Mouse (Mus musculus) CH12.LX (cell line): ENCODE data around the gene Cbx1. TPM values are rescaled to one million over a fixed set of nuclear protein-coding genes. Genes with fewer than 3 reads are reported as not detected.

Experiments used
- DNase-seq: peaks from one replicate; pipeline ENCODE4 v3.0.0-alpha.2; 2013; ENCODE audit errors: extremely low read depth
- H3K27ac ChIP-seq: 2 replicates; pipeline ENCODE4 v1.5.1; 2012; ENCODE audit warnings: low read depth, mild to moderate bottlenecking, control low read depth, moderate library complexity; ENCODE audit not compliant: insufficient read depth
- H3K27me3 ChIP-seq: replicated peaks from 2 replicates; pipeline ENCODE3; 2012; ENCODE audit warnings: inconsistent platforms
- H3K36me3 ChIP-seq, 2 experiments: replicated peaks in 1 of 2; 2 replicates each; pipeline versions ENCODE3 to v1.6.1; 2012; ENCODE audit warnings: inconsistent platforms in 1 of 2, low read length in 1 of 2, mild to moderate bottlenecking in 1 of 2, mixed read lengths in 1 of 2, moderate library complexity in 1 of 2; ENCODE audit not compliant: control insufficient read depth in 1 of 2, insufficient read depth in 1 of 2
- H3K4me1 ChIP-seq, 2 experiments: 2 replicates each; pipeline ENCODE4 v1.6.1; 2012; ENCODE audit warnings: inconsistent platforms in 1 of 2, moderate library complexity in 1 of 2; ENCODE audit not compliant: insufficient read depth in 2 of 2, control insufficient read depth in 1 of 2
- H3K4me2 ChIP-seq: 2 replicates; pipeline ENCODE4 v1.6.1; 2012; ENCODE audit warnings: low read depth, mild to moderate bottlenecking, control low read depth; ENCODE audit not compliant: poor library complexity, insufficient read depth, severe bottlenecking
- H3K4me3 ChIP-seq, 3 experiments: fragments of 150-350 bp in 1 of 3; sonication (generic) in 1 of 3; replicated peaks in 1 of 3; 2 replicates each; pipeline versions ENCODE3 to v1.5.1; 2011 to 2012; ENCODE audit warnings: low read depth in 2 of 3, low read length in 2 of 3, mild to moderate bottlenecking in 2 of 3, moderate library complexity in 2 of 3, control low read depth in 1 of 3, improper control_type of control experiment in 1 of 3, inconsistent platforms in 1 of 3, mixed read lengths in 1 of 3; ENCODE audit not compliant: poor library complexity in 1 of 3
- H3K79me2 ChIP-seq: replicated peaks from 2 replicates; pipeline ENCODE4 v1.6.1; 2012; ENCODE audit warnings: mild to moderate bottlenecking, moderate library complexity; ENCODE audit not compliant: control insufficient read depth, poor library complexity, insufficient read depth, severe bottlenecking; ENCODE audit errors: extremely low read depth
- H3K9ac ChIP-seq: 2 replicates; pipeline ENCODE4 v1.6.1; 2012; ENCODE audit warnings: low read depth, mild to moderate bottlenecking, control low read depth, moderate library complexity; ENCODE audit not compliant: insufficient read depth
- H3K9me3 ChIP-seq: replicated peaks from 2 replicates; pipeline ENCODE3; 2012; ENCODE audit warnings: low read length, inconsistent platforms, mixed read lengths
- BHLHE40 ChIP-seq: IDR thresholded peaks from 2 replicates; pipeline ENCODE4 v1.6.1; 2011; ENCODE audit warnings: mild to moderate bottlenecking, low read depth, low read length, improper control_type of control experiment
- CHD1 ChIP-seq: IDR thresholded peaks from 2 replicates; pipeline ENCODE4 v1.6.1; 2012; ENCODE audit warnings: low read depth, low read length, improper control_type of control experiment, inconsistent platforms
- CTCF ChIP-seq, 2 experiments: IDR thresholded peaks in 1 of 2; conservative IDR thresholded peaks in 1 of 2; 2 replicates each; pipeline ENCODE4 v1.5.1; 2011 to 2012; ENCODE audit warnings: low read depth in 2 of 2, low read length in 2 of 2, improper control_type of control experiment in 1 of 2, inconsistent platforms in 1 of 2, mild to moderate bottlenecking in 1 of 2, moderate library complexity in 1 of 2
- ELF1 ChIP-seq: IDR thresholded peaks from 2 replicates; pipeline ENCODE4 v1.6.1; 2014; ENCODE audit warnings: low read depth, mild to moderate bottlenecking, inconsistent platforms, low read length, improper control_type of control experiment
- EP300 ChIP-seq: IDR thresholded peaks from 2 replicates; pipeline ENCODE4 v1.6.1; 2011; ENCODE audit warnings: low read length, improper control_type of control experiment
- ETS1 ChIP-seq: conservative IDR thresholded peaks from 2 replicates; pipeline ENCODE4 v1.6.1; 2012; ENCODE audit warnings: low read depth, mild to moderate bottlenecking, inconsistent platforms, low read length, improper control_type of control experiment, moderate library complexity
- GABPA ChIP-seq: IDR thresholded peaks from 2 replicates; pipeline ENCODE4 v1.6.1; 2012; ENCODE audit warnings: low read depth, low read length, improper control_type of control experiment, inconsistent platforms; ENCODE audit not compliant: insufficient replicate concordance
- HCFC1 ChIP-seq: IDR thresholded peaks from 2 replicates; pipeline ENCODE4 v1.6.1; 2012; ENCODE audit warnings: low read depth, mild to moderate bottlenecking, inconsistent platforms, low read length, improper control_type of control experiment
- IRF4 ChIP-seq: IDR thresholded peaks from 2 replicates; pipeline ENCODE4 v1.6.1; 2014; ENCODE audit warnings: low read depth, mild to moderate bottlenecking, inconsistent platforms, low read length, improper control_type of control experiment
- MAFK ChIP-seq: IDR thresholded peaks from 2 replicates; pipeline ENCODE4 v1.6.1; 2011; ENCODE audit warnings: low read length, improper control_type of control experiment; ENCODE audit not compliant: insufficient replicate concordance
- MAX ChIP-seq: IDR thresholded peaks from 2 replicates; pipeline ENCODE4 v1.6.1; 2011; ENCODE audit warnings: low read length, improper control_type of control experiment
- MEF2A ChIP-seq: IDR thresholded peaks from 2 replicates; pipeline ENCODE4 v1.6.1; 2014; ENCODE audit warnings: low read depth, mild to moderate bottlenecking, inconsistent platforms, low read length, improper control_type of control experiment, borderline replicate concordance
- MXI1 ChIP-seq: IDR thresholded peaks from 2 replicates; pipeline ENCODE4 v1.6.1; 2011; ENCODE audit warnings: mild to moderate bottlenecking, low read depth, low read length, improper control_type of control experiment
- MYC ChIP-seq: IDR thresholded peaks from 2 replicates; pipeline ENCODE4 v1.6.1; 2011; ENCODE audit warnings: low read depth, mild to moderate bottlenecking, improper control_type of control experiment, low read length
- NRF1 ChIP-seq: IDR thresholded peaks from 2 replicates; pipeline ENCODE4 v1.6.1; 2014; ENCODE audit warnings: low read depth, mild to moderate bottlenecking, inconsistent platforms, low read length, improper control_type of control experiment, moderate library complexity
- POLR2A ChIP-seq: IDR thresholded peaks from 2 replicates; pipeline ENCODE4 v1.6.1; 2011; ENCODE audit warnings: low read depth, mild to moderate bottlenecking, improper control_type of control experiment, low read length
- POLR2AphosphoS2 ChIP-seq: IDR thresholded peaks from 2 replicates; pipeline ENCODE4 v1.6.1; 2011; ENCODE audit warnings: low read depth, low read length, improper control_type of control experiment
- RCOR1 ChIP-seq: conservative IDR thresholded peaks from 2 replicates; pipeline ENCODE4 v1.6.1; 2012; ENCODE audit warnings: low read depth, mild to moderate bottlenecking, inconsistent platforms, low read length, improper control_type of control experiment
- SMC3 ChIP-seq: IDR thresholded peaks from 2 replicates; pipeline ENCODE4 v1.6.1; 2011; ENCODE audit warnings: low read depth, low read length, improper control_type of control experiment
- TBP ChIP-seq: conservative IDR thresholded peaks from 2 replicates; pipeline ENCODE4 v1.6.1; 2011; ENCODE audit warnings: low read depth, low read length, improper control_type of control experiment
- TCF12 ChIP-seq: IDR thresholded peaks from 2 replicates; pipeline ENCODE4 v1.6.1; 2014; ENCODE audit warnings: low read depth, mild to moderate bottlenecking, inconsistent platforms, low read length, improper control_type of control experiment
- UBTF ChIP-seq: IDR thresholded peaks from 2 replicates; pipeline ENCODE4 v1.6.1; 2012; ENCODE audit warnings: low read depth, mild to moderate bottlenecking, inconsistent platforms, low read length, improper control_type of control experiment, moderate library complexity
- USF1 ChIP-seq: IDR thresholded peaks from 2 replicates; pipeline ENCODE4 v1.6.1; 2014; ENCODE audit warnings: low read depth, mild to moderate bottlenecking, inconsistent platforms, low read length, improper control_type of control experiment
- USF2 ChIP-seq: conservative IDR thresholded peaks from 2 replicates; pipeline ENCODE4 v1.6.1; 2011; ENCODE audit warnings: low read depth, low read length, improper control_type of control experiment
- ZMIZ1 ChIP-seq: IDR thresholded peaks from 2 replicates; pipeline ENCODE4 v1.6.1; 2012; ENCODE audit warnings: low read depth, mild to moderate bottlenecking, inconsistent platforms, low read length, improper control_type of control experiment
- dilution Hi-C: fragments of 300-500 bp; cut with MboI; formaldehyde crosslinking; loops from 2 replicates; pipeline ENCODE4 v1.14.3; 2020; ENCODE audit warnings: low sequenced_read_pairs; ENCODE audit not compliant: extremely low pct_unique_long_range_greater_than_20kb, extremely low pct_ligation_motif_present
- in situ Hi-C: fragments of 300-500 bp; cut with MboI; formaldehyde crosslinking; loops from 3 replicates; pipeline ENCODE4 v1.14.3; 2019; ENCODE audit warnings: low sequenced_read_pairs, low pct_ligation_motif_present, low pct_unique_long_range_greater_than_20kb, mixed read lengths
- polyA plus RNA-seq: library from polyadenylated mRNA; unstranded; fragments of >175 nt; gene quantifications from 2 replicates; pipeline ENCODE4 v1.2.1, GENCODE M21; 2012; ENCODE audit warnings: low read depth; ENCODE audit not compliant: insufficient read length
- total RNA-seq, 2 experiments: library from RNA; depleted of rRNA; stranded (reverse); fragments of 300-350 nt in 1 of 2; fragments of >200 nt in 1 of 2; gene quantifications; 2 replicates each; pipeline ENCODE4 v1.2.3; 2012 to 2014

Gene Cbx1
- total and polyA plus RNA-seq, 3 experiments: 115 to 223 (median 144) TPM

GRCm38 (mm10) chr11:96822675-96823470 is 33.9 kb downstream of the Cbx1 start (continued):
- TF ChIP-seq EP300: peak; percentile 29; the same call in 1 of the 2 replicates

GRCm38 (mm10) chr11:96823471-96823837 is 34.5 kb downstream of the Cbx1 start:
- peak overlapping the region; percentile 67 to 79 (median 74) for H3K4me3 ChIP-seq
- H3K9ac ChIP-seq: peak overlapping the region; percentile 95
- dilution Hi-C loops (no loop called here), in situ Hi-C loops (no loop called here)
- H3K4me2 ChIP-seq: peak overlapping the region; percentile 35; the same call in 1 of the 2 replicates
- H3K79me2 ChIP-seq: peaks cover 85% of the 10 kb centered on the region
- peak overlapping the region; percentile 99 for H3K27ac ChIP-seq
- no peak for DNase-seq
- no peaks in the 10 kb centered on the region for H3K9me3 ChIP-seq
- peaks cover 53 to 70% of the 10 kb centered on the region in 2 experiments for H3K36me3 ChIP-seq
- H3K4me1 ChIP-seq: peaks cover 33 to 76% of the 10 kb centered on the region in 2 experiments
- TF ChIP-seq POLR2AphosphoS2 (no peak), MEF2A (peak; percentile 7; the same call in 1 of the 2 replicates), CHD1 (peak; percentile 96; the same call in 1 of the 2 replicates), EP300 (peak; percentile 1; the same call in 1 of the 2 replicates), RCOR1 (0 out of 2 replicates have a peak, but pooled peaks have one; percentile 21), MAX (peak; percentile 10; the same call in 1 of the 2 replicates), HCFC1 (no peak)
- no peaks in the 10 kb centered on the region for H3K27me3 ChIP-seq

GRCm38 (mm10) chr11:96823880-96824782 is 35.2 kb downstream of the Cbx1 start:
- Histone ChIP-seq H3K9ac (peak overlapping the region; percentile 95), H3K4me3 (peak overlapping the region; percentile 67 to 79 (median 74)), H3K4me2 (peak overlapping the region; percentile 91), H3K9me3 (no peaks in the 10 kb centered on the region), H3K27me3 (no peaks in the 10 kb centered on the region), H3K4me1 (peaks cover 29 to 69% of the 10 kb centered on the region in 2 experiments), H3K36me3 (peaks cover 46 to 63% of the 10 kb centered on the region in 2 experiments), H3K27ac (peak overlapping the region; percentile 99), H3K79me2 (peaks cover 84% of the 10 kb centered on the region)
- in situ Hi-C loops (no loop called here), dilution Hi-C loops (no loop called here)
- peak; percentile 99 for DNase-seq
- TF ChIP-seq ELF1 (peak; percentile 93), UBTF (peak; percentile 74; the same call in 1 of the 2 replicates), ETS1 (peak; percentile 63), USF2 (no peak), TCF12 (peak; percentile 69), POLR2A (no peak; the same call in 1 of the 2 replicates), EP300 (no peak; the same call in 1 of the 2 replicates), NRF1 (peak; percentile 59), MAX (no peak), IRF4 (no peak), CHD1 (no peak), SMC3 (no peak), ZMIZ1 (no peak), BHLHE40 (no peak), TBP (peak; percentile 67), USF1 (no peak), CTCF (conservative IDR thresholded peaks at IDR 0.05 in 1 of 2, IDR thresholded peaks at IDR 0.05 in 1 of 2; ENCODE audit: low read depth in 2 of 2, low read length in 2 of 2) (no peak), MYC (no peak), GABPA (no peak), MEF2A (no peak), MAFK (no peak), MXI1 (peak; percentile 75)
